Mouse (Mus musculus): ENCODE results near the gene Sord. TPM values are rescaled to one million over a fixed set of nuclear protein-coding genes. Genes with fewer than 3 reads are reported as not detected.

Gene Sord
- total and polyA plus RNA-seq, 3 experiments: 39.6 to 61.7 TPM; not detected in 1

DNA sequence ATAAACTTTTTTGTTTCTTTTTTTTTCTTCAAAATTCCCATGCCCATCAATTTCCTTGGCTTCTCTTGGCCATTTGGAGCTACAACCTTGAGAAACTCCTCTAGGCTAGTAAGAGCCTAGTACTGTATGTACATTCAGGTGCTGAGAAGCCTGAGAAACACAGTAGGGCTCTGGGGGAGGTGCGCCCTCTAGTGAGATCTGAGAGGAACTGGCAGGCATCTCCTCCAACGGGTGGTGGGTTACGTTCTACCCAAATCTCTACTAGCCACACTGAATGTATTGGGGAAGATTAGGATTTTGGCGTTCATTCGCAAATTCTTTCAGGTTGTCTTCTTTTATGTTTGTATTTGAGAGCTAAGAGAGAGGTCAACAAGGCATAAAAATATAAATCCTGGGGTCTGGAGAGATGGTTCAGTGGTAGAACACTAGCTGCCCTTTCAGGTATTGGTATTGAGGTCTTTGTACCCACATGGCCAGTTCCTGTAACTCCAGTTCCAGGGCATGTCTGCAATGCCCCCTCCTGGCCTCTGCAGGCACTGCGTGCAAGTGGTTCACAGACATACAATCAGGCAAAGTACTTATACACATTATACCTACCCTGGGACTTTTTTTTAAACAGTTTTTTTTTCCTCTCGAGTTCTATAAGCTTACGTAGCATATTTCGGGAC, 68.2 kb downstream of the Sord start:
- Histone ChIP-seq H3K79me2 (ENCODE audit: control insufficient read depth, insufficient read depth, low read length, poor library complexity) (no peaks in the 10 kb centered on the region), H3K9ac (ENCODE audit: control insufficient read depth, low read depth, low read length, poor library complexity, severe bottlenecking) (no peak overlapping the region), H3K27ac (ENCODE audit: control insufficient read depth, low read depth, low read length) (no peak overlapping the region), H3K4me3 (ENCODE audit: control insufficient read depth in 1 of 2, insufficient read depth in 1 of 2, low read depth in 2 of 2, low read length in 2 of 2) (no peak overlapping the region), H3K4me1 (ENCODE audit: control insufficient read depth in 1 of 2, insufficient read depth in 2 of 2, low read length in 2 of 2) (no peaks in the 10 kb centered on the region), H3K9me3 (replicated peaks; ENCODE audit: insufficient read depth, low read length) (no peaks in the 10 kb centered on the region), H3K36me3 (ENCODE audit: control insufficient read depth in 1 of 2, insufficient read depth in 2 of 2, low read length in 2 of 2) (no peaks in the 10 kb centered on the region), H3K27me3 (ENCODE audit: control insufficient read depth in 1 of 2, insufficient read depth in 2 of 2, low read length in 2 of 2) (peaks cover 0 to 3% of the 10 kb centered on the region in 2 experiments; a peak in 2 of 4 replicates)
- DNase-seq (ENCODE audit: low read depth, low spot score): peak; percentile 88
- no peak for TF ChIP-seq UBTF (IDR thresholded peaks at IDR 0.05; ENCODE audit: borderline replicate concordance, insufficient read depth, low read depth, low read length)
- peak; percentile 72; the same call in 1 of the 2 replicates for TF ChIP-seq ZKSCAN1 (IDR thresholded peaks at IDR 0.05; ENCODE audit: low read depth, low read length)
- no peak for TF ChIP-seq KAT2A (conservative IDR thresholded peaks at IDR 0.05; ENCODE audit: low read depth, low read length)
- TF ChIP-seq CHD1 (IDR thresholded peaks at IDR 0.05; ENCODE audit: low read depth, low read length): no peak
- no peak for TF ChIP-seq BHLHE40 (IDR thresholded peaks at IDR 0.05; ENCODE audit: borderline replicate concordance, low read depth, low read length)
- TF ChIP-seq RAD21 (IDR thresholded peaks at IDR 0.05; ENCODE audit: low read depth, low read length): peak; percentile 79
- TF ChIP-seq ZNF384 (IDR thresholded peaks at IDR 0.05; ENCODE audit: low read depth, low read length): no peak
- peak; percentile 65 for TF ChIP-seq MXI1 (IDR thresholded peaks at IDR 0.05; ENCODE audit: low read depth, low read length)
- TF ChIP-seq CTCF (IDR thresholded peaks at IDR 0.05 in 2 of 3, conservative IDR thresholded peaks at IDR 0.05 in 1 of 3; ENCODE audit: control insufficient read depth in 1 of 3, insufficient read depth in 1 of 3, low read depth in 2 of 3, low read length in 3 of 3, poor library complexity in 1 of 3, severe bottlenecking in 1 of 3): peak; percentile 74 to 92 (median 81)
- no peak for TF ChIP-seq USF2 (IDR thresholded peaks at IDR 0.05; ENCODE audit: borderline replicate concordance in 1 of 2, insufficient read depth in 1 of 2, low read depth in 1 of 2, low read length in 2 of 2)
- TF ChIP-seq TAL1 (IDR thresholded peaks at IDR 0.05; ENCODE audit: low read length): no peak
- TF ChIP-seq SIN3A (IDR thresholded peaks at IDR 0.05; ENCODE audit: low read length): peak; percentile 38; the same call in 1 of the 2 replicates
- no peak for TF ChIP-seq POLR2AphosphoS2 (IDR thresholded peaks at IDR 0.05; ENCODE audit: low read length)
- TF ChIP-seq JUND (IDR thresholded peaks at IDR 0.05; ENCODE audit: low read depth, low read length): no peak
- TF ChIP-seq TBP (IDR thresholded peaks at IDR 0.05; ENCODE audit: low read depth, low read length): no peak
- TF ChIP-seq ZC3H11A (IDR thresholded peaks at IDR 0.05; ENCODE audit: low read depth, low read length): peak; percentile 84
- TF ChIP-seq GATA1 (IDR thresholded peaks at IDR 0.05; ENCODE audit: low read depth, low read length): no peak
- no peak for TF ChIP-seq GABPA (IDR thresholded peaks at IDR 0.05; ENCODE audit: low read depth, low read length)
- TF ChIP-seq MYB (IDR thresholded peaks at IDR 0.05; ENCODE audit: low read depth, low read length): no peak
- peak; percentile 91 for TF ChIP-seq SMC3 (IDR thresholded peaks at IDR 0.05; ENCODE audit: low read depth, low read length)
- TF ChIP-seq POLR2A (IDR thresholded peaks at IDR 0.05; ENCODE audit: control insufficient read depth in 1 of 2, insufficient read depth in 1 of 2, low read depth in 1 of 2, low read length in 2 of 2, poor library complexity in 1 of 2): no peak
- no peak for TF ChIP-seq MAFK (IDR thresholded peaks at IDR 0.05; ENCODE audit: borderline replicate concordance, low read depth, low read length)
- TF ChIP-seq RCOR1 (IDR thresholded peaks at IDR 0.05; ENCODE audit: low read depth, low read length): no peak
- no peak for TF ChIP-seq ETS1 (IDR thresholded peaks at IDR 0.05; ENCODE audit: low read depth, low read length)
- no peak for TF ChIP-seq USF1 (IDR thresholded peaks at IDR 0.05; ENCODE audit: low read depth, low read length)
- no peak for TF ChIP-seq TCF12 (IDR thresholded peaks at IDR 0.05; ENCODE audit: low read depth, low read length)
- no peak for TF ChIP-seq ZMIZ1 (IDR thresholded peaks at IDR 0.05; ENCODE audit: low read depth, low read length)
- TF ChIP-seq POLR2AphosphoS5 (IDR thresholded peaks at IDR 0.05; ENCODE audit: borderline replicate concordance, low read depth, low read length): no peak
- TF ChIP-seq ELF1 (IDR thresholded peaks at IDR 0.05; ENCODE audit: low read depth, low read length): peak; percentile 44; the same call in 1 of the 2 replicates
- TF ChIP-seq MAX (IDR thresholded peaks at IDR 0.05; ENCODE audit: low read length): peak; percentile 45; the same call in 1 of the 2 replicates
- TF ChIP-seq NELFE (IDR thresholded peaks at IDR 0.05; ENCODE audit: low read depth, low read length): no peak
- TF ChIP-seq NRF1 (IDR thresholded peaks at IDR 0.05; ENCODE audit: insufficient read depth, low read depth, low read length, poor library complexity, severe bottlenecking): no peak
- no peak for TF ChIP-seq HCFC1 (IDR thresholded peaks at IDR 0.05; ENCODE audit: low read depth, low read length)
- no peak for TF ChIP-seq MEF2A (IDR thresholded peaks at IDR 0.05; ENCODE audit: extremely low read depth, insufficient replicate concordance, low read depth, low read length, poor library complexity, severe bottlenecking)
- TF ChIP-seq EP300 (IDR thresholded peaks at IDR 0.05; ENCODE audit: low read depth in 1 of 2, low read length in 2 of 2): no peak
- 0 out of 2 replicates have a peak, but pooled peaks have one; percentile 31 for TF ChIP-seq MAZ (IDR thresholded peaks at IDR 0.05; ENCODE audit: low read depth, low read length)
- no peak for TF ChIP-seq CHD2 (IDR thresholded peaks at IDR 0.05; ENCODE audit: low read length)
